Mouse (Mus musculus): Measurements from ENCODE around the gene Snorc.
"Not testable (repeated sequence)": the region's sequence is repeated elsewhere in the genome, so short reads cannot be mapped to it uniquely, and the experiment has no call there.

The Snorc gene

DNA sequence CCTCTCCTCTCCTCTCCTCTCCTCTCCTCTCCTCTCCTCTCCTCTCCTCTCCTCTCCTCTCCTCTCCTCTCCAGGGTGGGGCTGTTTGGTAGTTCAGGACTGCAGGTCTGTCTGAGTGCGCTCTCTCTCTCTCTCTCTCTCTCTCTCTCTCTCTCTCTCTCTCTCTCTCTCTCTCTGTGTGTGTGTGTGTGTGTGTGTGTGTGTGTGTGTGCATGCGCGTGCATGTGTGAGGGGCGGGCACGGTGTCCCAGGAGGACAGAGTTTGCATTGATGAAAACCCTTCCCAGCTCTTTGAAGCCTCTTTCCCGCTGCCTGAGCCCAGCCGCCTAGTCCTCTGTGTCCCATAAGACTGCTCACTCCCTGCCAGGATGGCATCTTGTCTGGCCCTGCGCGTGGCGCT, at the start of gene Snorc:
TSS of gene Snorc (plus strand) at position 301 of the 400 bp plus-strand sequence.
- not testable (repeated sequence) for DNase-seq (ENCODE audit: low spot score)

DNA sequence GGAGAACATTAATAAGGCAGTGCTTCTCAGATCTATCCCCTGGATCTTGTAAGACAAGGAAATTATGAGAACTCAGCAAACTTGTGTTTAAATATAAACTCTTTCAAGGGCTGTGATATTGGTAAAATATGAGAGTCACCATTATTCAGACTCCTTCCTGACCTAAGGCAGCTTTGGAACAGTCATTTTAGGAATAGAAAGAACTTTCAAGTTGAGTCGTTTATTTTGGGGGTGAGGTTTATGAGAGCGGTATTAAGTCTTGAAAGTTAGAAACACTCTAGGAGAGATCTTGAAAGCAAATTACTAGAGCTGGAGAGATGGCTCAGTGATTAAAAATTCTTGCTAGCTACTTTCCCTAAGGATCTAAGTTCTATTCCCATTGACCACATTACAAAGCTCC, 34.9 kb upstream of the Snorc start:
- no peak for DNase-seq (ENCODE audit: low spot score)

DNA sequence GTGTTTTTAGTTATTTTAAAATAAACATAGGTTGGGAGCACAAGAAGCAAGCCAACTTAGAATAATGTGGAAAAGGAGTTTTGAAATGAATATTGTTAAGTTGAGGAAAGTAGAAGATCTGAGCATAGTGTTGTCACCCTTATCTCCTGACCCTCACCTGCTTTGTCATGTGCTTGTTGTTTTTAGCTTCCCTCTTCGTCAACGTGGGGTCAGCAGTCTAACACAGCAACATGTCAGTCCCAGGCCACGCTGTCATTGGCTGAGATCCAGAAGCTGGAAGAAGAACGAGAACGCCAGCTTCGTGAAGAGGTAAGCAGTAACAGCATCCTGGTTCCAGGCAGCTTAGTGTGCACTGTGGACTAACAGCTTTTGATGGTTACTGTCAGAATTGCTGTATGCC, 33.5 kb upstream of the Snorc start:
- DNase-seq (ENCODE audit: low spot score) = no peak

DNA sequence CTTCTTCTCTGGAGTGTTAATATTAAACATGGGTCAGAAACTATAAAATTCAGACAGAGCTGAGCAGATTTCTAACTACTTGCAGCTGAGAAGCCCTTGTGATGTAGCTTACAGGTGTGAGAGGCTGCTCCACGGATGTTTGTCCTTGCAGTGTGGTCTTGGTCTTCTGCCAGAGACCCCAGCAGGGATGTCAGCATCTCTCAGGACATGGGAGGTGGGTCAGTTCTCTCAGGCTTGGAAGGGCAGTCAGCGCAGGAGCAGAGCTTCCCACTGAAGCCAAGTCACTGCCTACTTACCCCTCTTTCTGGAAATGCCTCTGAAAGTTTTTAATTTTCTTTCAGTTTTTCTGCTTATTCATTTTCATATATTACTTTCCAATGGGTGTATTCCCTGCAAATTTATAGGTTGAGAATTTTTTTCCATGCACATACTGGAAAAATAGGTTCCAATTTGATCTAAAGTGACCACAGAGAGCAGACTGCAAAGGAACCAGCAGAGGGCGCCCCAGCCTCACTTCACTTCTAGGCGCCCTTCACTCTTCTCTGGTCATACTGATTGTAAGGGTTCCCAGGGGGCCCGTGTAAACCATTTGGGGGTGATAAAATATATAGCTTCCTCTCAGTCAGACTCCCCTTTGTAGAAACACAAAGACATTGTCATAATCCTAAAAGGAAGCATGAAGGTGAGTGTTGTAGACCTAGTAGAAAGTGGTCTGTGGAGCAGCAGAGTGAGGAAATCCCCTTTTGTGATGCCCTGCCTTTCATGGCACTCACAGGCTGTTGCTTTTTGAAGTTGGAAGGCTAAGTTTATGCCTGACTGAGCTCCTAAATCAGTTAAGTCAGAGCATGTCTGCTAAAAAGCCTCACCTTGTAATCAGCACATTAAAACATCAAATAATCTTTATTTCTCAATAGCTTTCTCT, 22.6 kb upstream of the Snorc start:
- DNase-seq (ENCODE audit: low spot score) = peak; percentile 71

DNA sequence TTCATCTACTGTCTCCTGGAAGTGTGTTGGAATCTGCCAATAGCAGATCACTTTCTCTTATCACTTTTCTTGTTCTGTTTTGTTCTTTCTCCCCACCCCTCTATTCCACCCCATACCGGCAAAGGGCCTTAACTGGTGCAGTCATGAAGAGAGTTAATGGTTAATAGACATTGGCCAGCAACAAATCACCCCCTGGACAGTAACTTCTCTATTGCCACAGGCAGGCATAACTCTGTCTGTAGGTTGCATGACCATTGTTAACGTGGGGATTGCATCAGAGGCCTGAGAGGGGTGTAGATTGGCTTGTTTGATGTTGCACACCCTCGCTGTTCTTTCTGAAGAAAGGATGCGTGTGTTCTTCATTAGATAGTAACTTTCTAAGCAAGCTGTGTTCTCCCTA, 20.6 kb upstream of the Snorc start:
- DNase-seq (ENCODE audit: low spot score) = no peak

DNA sequence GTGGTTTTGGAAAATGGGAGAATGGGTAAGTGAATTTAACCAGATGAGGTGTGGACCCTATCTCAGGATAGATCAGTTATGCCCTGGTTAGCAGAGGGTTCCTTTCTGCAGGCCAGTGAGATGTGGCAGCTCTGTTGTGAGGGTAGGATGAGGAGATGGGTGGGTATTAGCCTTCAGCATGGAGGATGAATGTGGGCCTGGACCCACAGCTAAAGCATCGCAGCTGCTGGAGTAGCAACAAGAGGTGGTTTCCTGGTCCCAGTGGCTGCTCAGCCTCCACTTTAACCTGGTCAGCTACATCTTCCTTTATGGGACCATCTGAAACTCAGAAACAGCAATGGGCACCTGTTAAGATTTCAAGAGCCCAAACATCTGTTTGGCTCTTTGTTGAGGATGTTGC, 13.6 kb upstream of the Snorc start:
- DNase-seq (ENCODE audit: low spot score) = no peak

DNA sequence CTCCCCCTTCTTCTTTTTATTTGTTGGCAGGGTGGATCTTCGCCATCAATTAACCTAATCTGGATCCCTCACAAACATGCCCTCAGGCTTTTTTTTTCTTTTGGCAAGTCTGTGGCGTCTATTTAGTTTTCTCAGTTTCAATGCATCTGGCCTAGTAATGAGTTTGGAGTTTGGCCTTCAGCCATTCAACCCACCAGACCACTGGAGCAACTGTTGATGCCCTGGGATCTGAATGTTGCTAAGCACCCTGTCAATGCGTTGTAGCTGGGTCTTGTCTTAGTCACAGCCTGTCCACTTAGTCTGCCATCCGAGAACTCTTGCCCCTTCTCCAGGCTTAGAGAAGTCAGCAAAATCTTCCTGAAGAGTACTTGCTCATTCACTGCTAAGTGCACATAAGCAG, 12.0 kb upstream of the Snorc start:
- no peak for DNase-seq (ENCODE audit: low spot score)

DNA sequence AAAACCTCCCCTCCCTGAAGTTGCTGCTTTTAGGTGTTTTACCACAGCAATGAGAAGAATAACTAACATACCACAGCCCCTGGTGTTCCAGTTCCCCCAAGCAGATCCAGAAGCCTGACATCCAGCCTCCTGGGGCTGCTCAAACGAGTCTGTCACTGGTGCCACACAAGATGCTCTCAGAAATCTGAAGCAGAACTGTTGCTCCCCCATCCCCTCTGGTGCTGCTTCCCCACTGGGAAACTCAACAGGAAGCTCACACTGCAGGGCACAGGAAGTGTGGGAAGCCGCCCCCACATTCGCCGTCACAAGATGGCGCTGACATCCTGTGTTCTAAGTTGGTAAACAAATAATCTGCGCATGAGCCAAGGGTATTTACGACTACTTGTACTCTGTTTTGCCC, 10.2 kb upstream of the Snorc start:
- not testable (repeated sequence) for DNase-seq (ENCODE audit: low spot score)

DNA sequence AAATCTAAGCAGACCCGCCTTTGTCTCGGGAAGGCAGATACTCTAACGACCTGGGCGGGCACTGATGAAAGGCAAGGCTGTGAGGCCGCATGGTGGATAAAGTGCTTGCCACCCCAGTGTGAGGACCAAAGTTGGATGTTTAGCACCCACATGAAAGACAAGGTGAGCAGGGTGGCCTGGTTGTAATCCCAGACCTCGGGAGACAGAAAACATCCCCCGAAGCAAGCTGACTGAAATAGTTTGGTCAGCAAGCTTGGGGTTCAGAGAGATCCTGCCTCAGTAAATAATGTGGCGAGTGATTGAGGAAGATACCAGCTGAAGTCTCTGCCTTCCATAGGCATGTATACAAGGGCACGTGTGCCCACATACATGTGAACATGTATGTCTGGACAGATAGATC, 2.6 kb upstream of the Snorc start:
- DNase-seq (ENCODE audit: low spot score) = no peak

DNA sequence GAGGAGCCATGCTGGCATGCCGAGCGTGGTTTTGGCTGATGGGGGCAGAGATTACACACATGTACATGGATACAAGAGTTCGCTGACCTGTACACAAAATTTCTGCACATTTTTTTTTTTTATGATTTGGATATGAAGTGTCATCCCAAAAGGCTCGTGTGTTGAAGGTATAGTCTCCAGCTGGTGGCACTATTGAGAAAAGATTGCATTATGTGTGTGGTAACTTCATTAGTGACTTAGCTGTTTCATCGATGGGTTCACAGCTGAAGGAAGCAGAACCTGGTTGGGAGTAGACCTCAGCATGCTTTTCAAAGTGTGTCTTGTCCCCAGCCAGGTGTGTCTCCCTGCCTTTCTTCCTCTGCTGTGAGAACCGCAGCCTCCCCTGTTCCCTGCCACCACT, 1.8 kb upstream of the Snorc start:
- DNase-seq (ENCODE audit: low spot score) = peak; percentile 60

DNA sequence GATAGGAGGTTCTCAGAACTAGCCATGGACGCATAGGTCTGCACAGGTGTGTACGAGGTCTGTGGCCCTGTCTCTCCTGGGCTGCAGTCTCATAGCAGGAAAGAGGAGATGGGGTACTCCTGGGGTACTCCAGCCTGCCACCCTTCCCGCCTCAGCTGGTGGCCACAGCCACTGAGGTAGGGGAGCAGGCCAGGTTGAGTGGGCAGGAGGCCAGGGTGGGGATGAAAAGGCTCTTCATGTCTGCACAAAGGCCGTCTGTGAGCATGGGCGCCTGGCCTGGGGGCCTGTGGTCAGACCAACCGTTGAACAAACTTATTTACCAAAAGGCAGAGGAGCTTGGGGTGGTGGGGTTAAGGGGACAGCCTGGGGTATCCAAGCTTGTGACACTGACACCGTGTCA, 1.8 kb downstream of the Snorc start:
- DNase-seq (ENCODE audit: low spot score) = no peak

DNA sequence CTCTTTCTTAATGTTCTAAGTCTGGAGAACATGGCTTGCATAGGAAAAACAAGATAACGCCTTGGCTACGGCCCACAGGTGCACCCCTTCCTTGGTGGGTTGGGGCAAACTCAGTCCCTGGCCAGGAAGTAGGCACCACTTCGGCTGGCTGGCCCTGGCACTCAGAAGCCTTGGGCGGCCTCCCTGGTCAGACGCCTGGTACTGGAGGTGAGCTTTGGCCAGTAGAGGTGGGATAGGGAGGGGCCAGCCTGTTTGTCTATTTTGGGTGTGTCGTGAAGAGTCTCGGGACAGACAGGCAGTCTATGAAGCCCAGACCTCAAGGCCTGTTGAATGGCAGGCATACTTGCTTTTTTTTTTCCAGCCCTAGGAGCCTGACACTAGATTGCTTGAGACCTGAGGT, 2.5 kb downstream of the Snorc start:
- DNase-seq (ENCODE audit: low spot score) = no peak

DNA sequence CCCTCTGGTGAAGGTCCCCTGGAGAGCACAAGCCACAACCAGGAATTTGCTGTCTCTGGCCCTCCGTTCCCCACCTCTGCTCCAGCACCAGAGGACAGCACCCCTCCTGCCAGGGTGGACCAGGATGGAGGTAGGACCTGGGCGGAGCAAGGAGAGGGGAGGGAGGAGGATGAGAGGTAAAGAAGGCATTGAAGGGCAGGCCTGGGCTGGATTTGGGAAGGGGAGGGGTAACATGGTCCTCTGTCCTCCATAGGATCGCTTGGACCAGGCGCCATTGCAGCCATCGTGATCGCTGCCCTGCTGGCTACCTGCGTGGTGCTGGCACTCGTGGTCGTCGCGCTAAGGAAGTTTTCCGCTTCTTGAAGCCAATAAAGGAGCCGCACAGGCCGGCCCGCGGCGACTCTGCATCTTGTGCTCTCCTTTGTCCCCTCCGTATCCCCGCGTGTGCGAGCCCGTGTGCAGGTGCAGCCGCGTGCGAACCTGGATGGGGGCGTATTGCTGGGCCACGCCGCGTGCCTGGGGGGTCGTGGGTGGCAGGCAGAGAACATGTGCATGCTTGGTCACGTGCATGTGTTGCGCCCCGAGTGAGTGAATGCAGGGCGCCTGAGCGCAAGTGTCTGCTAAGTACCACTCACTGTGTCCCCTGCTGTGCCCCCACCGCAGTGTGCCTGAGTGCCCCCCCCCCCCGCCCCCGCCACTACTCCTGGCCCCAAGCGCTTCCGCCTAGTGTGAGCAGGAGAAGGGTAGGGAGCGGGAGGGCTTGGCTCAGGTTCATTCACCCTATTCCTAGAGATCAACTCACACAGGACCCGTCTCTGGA, 5.2 kb downstream of the Snorc start:
- DNase-seq (ENCODE audit: low spot score) = no peak

DNA sequence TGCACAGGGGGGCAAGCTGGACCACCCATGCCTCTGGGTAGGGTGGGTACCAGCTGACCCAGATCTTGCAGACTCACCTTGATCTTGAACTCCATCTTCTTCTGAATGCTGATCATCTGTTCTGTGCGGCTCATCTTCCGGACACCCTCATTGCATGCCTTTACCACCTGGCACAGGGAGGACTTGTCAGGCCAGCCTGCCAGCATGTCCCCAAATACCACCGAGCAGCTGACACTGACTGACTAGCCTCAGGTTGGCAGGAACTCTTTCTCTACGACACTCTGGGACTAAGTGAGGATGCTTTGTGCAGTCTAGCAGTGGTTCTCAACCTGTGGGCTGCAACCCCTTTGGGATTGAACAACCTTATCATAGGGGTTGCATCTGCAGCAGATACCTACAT, 12.5 kb downstream of the Snorc start:
- DNase-seq (ENCODE audit: low spot score) = no peak

DNA sequence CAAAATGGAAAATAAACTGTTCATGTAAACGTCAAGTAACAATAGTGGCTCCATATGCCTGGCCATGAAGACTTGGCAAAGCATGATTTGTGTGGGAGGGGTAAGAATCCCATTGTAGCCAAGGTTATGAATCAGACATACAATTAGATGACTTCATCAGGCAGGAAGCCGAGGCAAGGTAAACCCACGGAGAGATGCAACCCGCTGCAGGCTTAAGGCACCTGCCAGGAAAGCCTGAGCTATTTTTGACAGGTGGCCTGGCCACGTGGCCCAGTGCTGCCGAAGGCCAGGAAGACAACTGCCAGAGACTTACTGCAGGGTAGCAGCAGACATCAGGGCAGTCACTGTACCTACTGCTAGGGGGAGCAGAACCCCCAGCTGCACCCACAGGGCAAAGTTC, 16.3 kb downstream of the Snorc start:
- no peak for DNase-seq (ENCODE audit: low spot score)

DNA sequence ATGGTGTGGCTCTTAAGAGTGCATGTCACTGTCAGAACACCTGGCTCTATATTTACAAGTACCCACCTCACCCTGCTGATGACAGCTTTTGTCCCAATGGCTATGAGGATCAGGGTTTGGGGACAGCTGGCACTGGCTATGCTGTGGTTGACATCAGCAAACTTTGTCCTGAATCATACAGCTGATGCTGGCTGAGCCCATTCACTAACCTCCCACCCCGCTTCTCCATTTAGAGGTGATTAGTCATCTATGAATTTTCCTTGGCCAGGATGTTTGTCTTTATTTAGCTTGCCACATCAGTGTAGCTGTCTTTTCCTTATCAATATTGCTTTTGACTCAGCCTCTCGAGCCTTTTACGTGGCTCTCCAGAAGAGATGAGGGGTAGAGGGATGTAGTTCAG, 22.2 kb downstream of the Snorc start:
- DNase-seq (ENCODE audit: low spot score) = no peak

DNA sequence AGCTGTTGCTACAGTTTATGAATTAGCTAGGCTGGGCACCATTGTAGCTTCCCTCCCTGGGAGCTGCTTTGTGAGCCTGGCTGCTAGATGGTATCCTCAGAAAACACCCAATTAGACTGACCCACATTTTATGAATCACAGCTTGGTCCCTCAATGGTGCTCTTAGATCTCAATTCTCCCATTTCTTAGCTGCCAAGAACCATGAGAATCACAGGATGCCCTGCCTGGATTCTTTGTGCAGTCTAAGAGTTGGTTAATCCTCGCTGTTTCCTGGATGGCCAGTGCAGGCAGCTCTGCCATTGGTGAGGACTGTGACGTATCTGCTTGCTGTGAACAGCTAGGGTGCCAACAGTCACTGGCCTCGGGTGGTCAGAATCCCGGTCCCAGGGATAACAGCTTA, 23.5 kb downstream of the Snorc start:
- no peak for DNase-seq (ENCODE audit: low spot score)

DNA sequence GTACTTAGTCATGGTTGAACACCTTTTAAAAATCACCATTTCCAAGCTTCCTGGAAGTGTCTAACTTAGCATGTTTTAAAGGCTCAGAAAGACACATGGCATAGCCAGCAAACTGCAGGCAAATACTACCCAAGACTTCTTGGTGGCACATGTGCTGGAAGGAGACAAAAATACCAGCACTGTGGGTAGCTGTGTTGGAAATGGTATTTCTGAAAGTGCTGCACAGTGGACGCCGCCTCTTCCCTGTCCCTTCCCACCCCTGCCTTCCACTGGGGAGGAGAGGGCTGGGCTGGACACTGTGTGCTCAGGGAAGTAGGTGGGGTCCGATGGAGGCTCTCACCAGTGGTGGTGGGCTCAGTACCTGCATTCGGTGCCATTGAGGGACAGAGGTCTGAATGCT, 35.5 kb downstream of the Snorc start:
- no peak for DNase-seq (ENCODE audit: low spot score)

DNA sequence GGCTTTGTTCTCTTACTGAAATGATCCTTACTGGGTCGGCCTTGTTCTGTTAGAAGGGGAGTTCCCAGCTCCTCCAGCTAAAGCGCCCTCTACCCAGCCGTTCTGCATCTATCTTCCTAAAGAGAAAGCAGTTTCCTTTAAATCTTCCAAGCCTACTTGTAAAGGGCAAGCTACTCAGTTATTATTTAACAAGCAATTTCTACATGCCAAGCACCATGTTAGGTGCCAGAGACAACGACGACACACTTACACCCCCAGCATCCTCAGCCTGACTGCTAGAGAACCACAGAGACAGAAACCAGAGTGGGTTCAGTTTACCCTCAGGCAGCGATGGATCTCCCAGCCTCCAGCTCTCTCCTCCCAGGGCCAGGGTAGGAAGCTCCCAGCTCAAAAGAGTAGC, 37.8 kb downstream of the Snorc start:
- DNase-seq (ENCODE audit: low spot score) = no peak

DNA sequence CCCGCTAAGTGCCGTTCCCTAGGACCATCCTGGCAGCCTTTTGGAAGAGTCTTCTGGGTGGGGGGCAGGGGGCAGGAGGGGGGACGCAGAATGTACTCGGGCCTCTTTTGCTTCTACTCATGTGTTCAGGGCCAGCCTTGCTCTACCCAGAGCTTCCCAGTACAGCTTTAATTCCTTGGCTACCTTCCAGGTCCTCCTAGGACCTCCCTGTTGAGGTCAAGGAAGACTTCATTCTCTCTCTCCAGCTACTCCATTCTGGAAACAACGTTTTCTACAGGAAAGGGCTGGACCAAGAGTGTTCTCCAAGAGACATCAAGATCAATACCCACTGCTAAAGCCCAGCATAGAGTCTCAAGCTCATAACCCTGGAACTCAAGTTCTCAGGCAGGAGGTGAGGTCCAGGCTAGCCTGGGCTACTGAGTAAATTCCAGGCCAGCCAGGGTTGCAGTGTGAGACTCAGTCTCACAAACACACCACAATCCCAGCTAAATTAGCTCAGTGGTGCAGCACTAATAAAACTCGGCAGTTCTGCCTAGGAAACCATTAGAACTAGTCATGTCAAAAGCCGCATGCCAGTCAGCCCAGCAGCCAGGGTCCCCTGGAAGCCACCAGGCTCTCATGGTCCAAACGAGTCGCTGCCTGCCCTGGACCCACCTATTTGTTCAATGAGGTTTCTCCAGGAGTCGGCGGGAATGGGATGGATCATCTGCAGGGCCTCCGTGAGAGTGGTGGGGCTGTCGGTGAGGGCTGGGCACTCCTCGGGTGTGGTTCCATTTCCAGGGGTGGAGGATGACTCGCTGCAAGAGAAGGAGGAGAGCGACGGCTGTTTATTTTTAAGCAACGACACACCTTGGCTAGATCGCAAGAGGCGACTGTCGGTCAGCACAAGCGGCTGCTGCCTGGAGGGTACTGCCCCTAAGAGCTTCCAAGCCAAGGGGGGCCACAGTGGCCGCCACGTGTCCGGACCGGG, 38.8 kb downstream of the Snorc start:
- no peak for DNase-seq (ENCODE audit: low spot score)

DNA sequence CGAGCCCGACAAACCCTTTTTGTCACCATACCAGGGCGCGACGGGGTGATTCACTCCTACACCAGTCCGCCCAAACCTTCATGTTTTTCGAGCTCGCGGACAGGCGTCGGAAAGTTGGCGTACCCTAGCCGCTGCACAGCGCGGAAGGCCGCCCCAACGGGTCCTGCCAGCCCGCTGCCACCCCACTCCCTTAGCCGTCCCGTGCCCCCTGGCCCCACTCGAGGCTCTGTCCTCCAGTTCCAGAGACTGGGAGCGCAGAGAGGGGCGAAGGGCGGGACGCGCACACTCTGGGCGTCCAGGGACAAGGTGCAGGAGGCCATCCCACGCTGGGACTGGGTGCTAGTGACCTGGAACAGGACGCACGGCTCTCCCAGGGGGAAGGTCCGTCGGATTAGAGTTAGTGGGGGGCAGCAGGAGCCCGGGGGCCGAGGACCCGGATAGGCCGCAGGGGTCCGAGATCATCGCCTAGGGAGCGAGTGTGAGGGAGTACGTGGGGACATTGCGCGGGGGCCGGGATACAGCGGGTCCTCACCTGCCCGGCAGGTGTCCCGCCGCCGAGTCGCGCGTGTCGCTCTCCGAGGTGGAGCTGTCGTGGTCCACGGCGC, 39.6 kb downstream of the Snorc start, which contains the start of gene Neu2:
TSS of gene Neu2 (plus strand) at position 329 of the 605 bp plus-strand sequence.
- no peak for DNase-seq (ENCODE audit: low spot score)

Measured in adipocyte (in vitro differentiated cells).